Mouse (Mus musculus): ENCODE measurements around the gene Taf3. TPM values are rescaled to one million over a fixed set of nuclear protein-coding genes. Genes with fewer than 3 reads are reported as not detected.
A peak's percentile ranks its signal among the peaks of the same experiment; 100 is the strongest.

The Taf3 gene
- polyA plus RNA-seq (2014; fragmentation: Nextera tagmentation; extraction: Ambion mirVana) = 13.3 and 15.9 TPM in 2 replicates

GRCm38 (mm10) chr2:10048461-10048860 lies at the start of gene Taf3:
Taf3 (minus strand) TSS chr2:10048596.
- peaks cover 5% of the 10 kb centered on the region; the same call in 1 of the 2 replicates for H3K4me1 ChIP-seq (replicated peaks; ENCODE audit: control insufficient read depth, insufficient read depth, low read length)
- peak within 1 kb of the TSS; percentile 51; the same call in 1 of the 2 replicates for H3K27ac ChIP-seq (ENCODE audit: low read depth)
- H3K9ac ChIP-seq (ENCODE audit: low read length) = peak within 1 kb of the TSS; percentile 71
- H3K27me3 ChIP-seq (replicated peaks; ENCODE audit: control insufficient read depth, insufficient read depth, low read length) = no peaks in the 10 kb centered on the region
- 0% methylated on average over 36 of the region's 36 CpGs for WGBS
- peak within 1 kb of the TSS; percentile 70 for H3K4me2 ChIP-seq (ENCODE audit: low read length)
- ATAC-seq (replicated peaks; ENCODE audit: low FRiP score, low TSS enrichment, low read depth) (peak; percentile 94), DNase-seq (ENCODE audit: low spot score) (peak; percentile 92)
- H3K4me3 ChIP-seq (ENCODE audit: low read depth, low read length) = peak within 1 kb of the TSS; percentile 91
- no peaks in the 10 kb centered on the region for H3K36me3 ChIP-seq (ENCODE audit: control insufficient read depth, insufficient read depth, low read length)
- no peaks in the 10 kb centered on the region for H3K9me3 ChIP-seq (ENCODE audit: control insufficient read depth, low read length)

- ATAC-seq (replicated peaks; ENCODE audit: low FRiP score, low TSS enrichment, low read depth) (no peak; the same call in 1 of the 2 replicates), DNase-seq (ENCODE audit: low spot score) (no peak)
- Histone ChIP-seq H3K27ac (ENCODE audit: low read depth) (no peak overlapping the region), H3K4me1 (replicated peaks; ENCODE audit: control insufficient read depth, insufficient read depth, low read length) (no peaks in the 10 kb centered on the region), H3K4me2 (ENCODE audit: low read length) (no peak overlapping the region), H3K36me3 (ENCODE audit: control insufficient read depth, insufficient read depth, low read length) (peaks cover 39% of the 10 kb centered on the region), H3K9ac (ENCODE audit: low read length) (no peak overlapping the region), H3K27me3 (replicated peaks; ENCODE audit: control insufficient read depth, insufficient read depth, low read length) (no peaks in the 10 kb centered on the region), H3K9me3 (ENCODE audit: control insufficient read depth, low read length) (no peaks in the 10 kb centered on the region), H3K4me3 (ENCODE audit: low read depth, low read length) (no peak overlapping the region)
- WGBS = 77% methylated on average over 14 of the region's 14 CpGs
Observed at GRCm38 (mm10) chr2:10094327-10095100, 46.1 kb upstream of the Taf3 start.

- ATAC-seq (replicated peaks; ENCODE audit: low FRiP score, low TSS enrichment, low read depth) = no peak
- no peak overlapping the region for H3K27ac ChIP-seq (ENCODE audit: low read depth)
Observed at GRCm38 (mm10) chr2:10087256-10087850, 39.0 kb upstream of the Taf3 start.

GRCm38 (mm10) chr2:10082737-10083136 lies 34.3 kb upstream of the Taf3 start:
- Histone ChIP-seq H3K4me2 (ENCODE audit: low read length) (no peak overlapping the region), H3K27ac (ENCODE audit: low read depth) (no peak overlapping the region), H3K27me3 (replicated peaks; ENCODE audit: control insufficient read depth, insufficient read depth, low read length) (no peaks in the 10 kb centered on the region), H3K4me1 (replicated peaks; ENCODE audit: control insufficient read depth, insufficient read depth, low read length) (peaks cover 25% of the 10 kb centered on the region), H3K4me3 (ENCODE audit: low read depth, low read length) (no peak overlapping the region), H3K36me3 (ENCODE audit: control insufficient read depth, insufficient read depth, low read length) (peaks cover 17% of the 10 kb centered on the region), H3K9me3 (ENCODE audit: control insufficient read depth, low read length) (no peaks in the 10 kb centered on the region), H3K9ac (ENCODE audit: low read length) (no peak overlapping the region)
- ATAC-seq (replicated peaks; ENCODE audit: low FRiP score, low TSS enrichment, low read depth) (no peak), DNase-seq (ENCODE audit: low spot score) (no peak)
- 75% methylated on average over 1 of the region's 1 CpGs for whole genome bisulfite sequencing

More at GRCm38 (mm10) chr2:10087256-10087850, 39.0 kb upstream of the Taf3 start:
- Histone ChIP-seq H3K9me3 (ENCODE audit: control insufficient read depth, low read length) (no peaks in the 10 kb centered on the region), H3K4me2 (ENCODE audit: low read length) (no peak overlapping the region), H3K4me3 (ENCODE audit: low read depth, low read length) (no peak overlapping the region), H3K27me3 (replicated peaks; ENCODE audit: control insufficient read depth, insufficient read depth, low read length) (no peaks in the 10 kb centered on the region), H3K4me1 (replicated peaks; ENCODE audit: control insufficient read depth, insufficient read depth, low read length) (no peaks in the 10 kb centered on the region), H3K9ac (ENCODE audit: low read length) (no peak overlapping the region), H3K36me3 (ENCODE audit: control insufficient read depth, insufficient read depth, low read length) (peaks cover 58% of the 10 kb centered on the region)
- no peak for DNase-seq (ENCODE audit: low spot score)
- 89% methylated on average over 8 of the region's 8 CpGs for WGBS

GRCm38 (mm10) chr2:10081453-10082080 lies 33.2 kb upstream of the Taf3 start:
- no peak overlapping the region for H3K27ac ChIP-seq (ENCODE audit: low read depth)
- H3K9me3 ChIP-seq (ENCODE audit: control insufficient read depth, low read length) = no peaks in the 10 kb centered on the region
- H3K9ac ChIP-seq (ENCODE audit: low read length) = peak overlapping the region; percentile 99
- 87% methylated on average over 5 of the region's 5 CpGs for WGBS
- ATAC-seq (replicated peaks; ENCODE audit: low FRiP score, low TSS enrichment, low read depth) = no peak
- no peak for DNase-seq (ENCODE audit: low spot score)
- no peaks in the 10 kb centered on the region for H3K27me3 ChIP-seq (replicated peaks; ENCODE audit: control insufficient read depth, insufficient read depth, low read length)
- H3K36me3 ChIP-seq (ENCODE audit: control insufficient read depth, insufficient read depth, low read length) = peaks cover 6% of the 10 kb centered on the region
- H3K4me3 ChIP-seq (ENCODE audit: low read depth, low read length) = peak overlapping the region; percentile 98
- peak overlapping the region; percentile 82 for H3K4me2 ChIP-seq (ENCODE audit: low read length)
- peaks cover 32% of the 10 kb centered on the region for H3K4me1 ChIP-seq (replicated peaks; ENCODE audit: control insufficient read depth, insufficient read depth, low read length)

- Histone ChIP-seq H3K36me3 (ENCODE audit: control insufficient read depth, insufficient read depth, low read length) (peaks cover 2% of the 10 kb centered on the region), H3K4me3 (ENCODE audit: low read depth, low read length) (peak within 1 kb of the TSS; percentile 98), H3K9me3 (ENCODE audit: control insufficient read depth, low read length) (no peaks in the 10 kb centered on the region), H3K27ac (ENCODE audit: low read depth) (peak within 1 kb of the TSS; percentile 89), H3K9ac (ENCODE audit: low read length) (peak within 1 kb of the TSS; percentile 99), H3K4me2 (ENCODE audit: low read length) (peak within 1 kb of the TSS; percentile 82), H3K4me1 (replicated peaks; ENCODE audit: control insufficient read depth, insufficient read depth, low read length) (peaks cover 32% of the 10 kb centered on the region), H3K27me3 (replicated peaks; ENCODE audit: control insufficient read depth, insufficient read depth, low read length) (no peaks in the 10 kb centered on the region)
- under 1% methylated on average over 59 of the region's 61 CpGs for whole genome bisulfite sequencing
- ATAC-seq (replicated peaks; ENCODE audit: low FRiP score, low TSS enrichment, low read depth) = peak; percentile 95
- peak; percentile 96 for DNase-seq (ENCODE audit: low spot score)
Observed at GRCm38 (mm10) chr2:10080310-10081010, 32.1 kb upstream of the Taf3 start, which contains the start of the genes Atp5c1 and Kin. Atp5c1 (minus strand) TSS chr2:10080510. Kin (plus strand) TSS chr2:10080593.

GRCm38 (mm10) chr2:10079745-10080309 lies 31.4 kb upstream of the Taf3 start:
- H3K9me3 ChIP-seq (ENCODE audit: control insufficient read depth, low read length) = no peaks in the 10 kb centered on the region
- DNase-seq (ENCODE audit: low spot score) (peak; percentile 84), ATAC-seq (replicated peaks; ENCODE audit: low FRiP score, low TSS enrichment, low read depth) (no peak; the same call in 1 of the 2 replicates)
- H3K27ac ChIP-seq (ENCODE audit: low read depth) = peak overlapping the region; percentile 89
- no peaks in the 10 kb centered on the region; the same call in 1 of the 2 replicates for H3K36me3 ChIP-seq (ENCODE audit: control insufficient read depth, insufficient read depth, low read length)
- H3K4me1 ChIP-seq (replicated peaks; ENCODE audit: control insufficient read depth, insufficient read depth, low read length) = peaks cover 32% of the 10 kb centered on the region
- H3K9ac ChIP-seq (ENCODE audit: low read length) = peak overlapping the region; percentile 99
- 0% methylated on average over 28 of the region's 28 CpGs for WGBS
- no peaks in the 10 kb centered on the region for H3K27me3 ChIP-seq (replicated peaks; ENCODE audit: control insufficient read depth, insufficient read depth, low read length)
- peak overlapping the region; percentile 81 for H3K4me2 ChIP-seq (ENCODE audit: low read length)
- H3K4me3 ChIP-seq (ENCODE audit: low read depth, low read length) = peak overlapping the region; percentile 98

- WGBS = 53% methylated on average over 8 of the region's 8 CpGs
- peaks cover 16% of the 10 kb centered on the region; the same call in 1 of the 2 replicates for H3K36me3 ChIP-seq (ENCODE audit: control insufficient read depth, insufficient read depth, low read length)
- no peaks in the 10 kb centered on the region for H3K27me3 ChIP-seq (replicated peaks; ENCODE audit: control insufficient read depth, insufficient read depth, low read length)
- no peaks in the 10 kb centered on the region for H3K9me3 ChIP-seq (ENCODE audit: control insufficient read depth, low read length)
- no peak for ATAC-seq (replicated peaks; ENCODE audit: low FRiP score, low TSS enrichment, low read depth)
- no peak overlapping the region for H3K4me3 ChIP-seq (ENCODE audit: low read depth, low read length)
- H3K4me1 ChIP-seq (replicated peaks; ENCODE audit: control insufficient read depth, insufficient read depth, low read length) = peaks cover 32% of the 10 kb centered on the region
- DNase-seq (ENCODE audit: low spot score) = no peak
- H3K9ac ChIP-seq (ENCODE audit: low read length) = no peak overlapping the region
- peak overlapping the region; percentile 27 for H3K4me2 ChIP-seq (ENCODE audit: low read length)
- H3K27ac ChIP-seq (ENCODE audit: low read depth) = no peak overlapping the region
Observed at GRCm38 (mm10) chr2:10076675-10077074, 28.3 kb upstream of the Taf3 start.
